Mouse (Mus musculus): ENCODE data around the gene BC024978.

DNA sequence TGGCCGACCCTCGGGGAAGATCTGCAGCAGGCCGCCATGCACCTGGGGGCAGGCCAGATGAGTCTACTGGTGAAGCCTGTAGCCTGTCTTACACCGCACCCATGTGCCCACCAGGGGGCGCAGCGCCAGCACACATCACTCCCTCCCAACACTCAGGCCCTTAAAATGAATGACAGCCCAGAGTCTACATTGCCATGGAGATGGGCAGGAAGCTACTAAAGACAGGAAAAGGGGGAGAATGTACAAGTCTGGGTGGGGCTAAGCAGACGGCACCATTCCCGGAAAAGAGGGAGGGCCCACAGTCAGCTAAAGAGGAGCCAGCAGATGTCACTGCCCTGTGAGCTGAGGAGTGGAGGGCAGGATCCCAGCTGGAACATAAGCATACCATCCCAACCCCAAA is 35.7 kb upstream of the BC024978 start:
- peak; percentile 86 for TF ChIP-seq EP300 (IDR thresholded peaks at IDR 0.05)
- TF ChIP-seq CTCF (IDR thresholded peaks at IDR 0.05) = peak; percentile 99

Measured in lung, postnatal 0 days (tissue).